Mouse (Mus musculus) heart, adult 2 months (tissue): ENCODE measurements around the gene Plagl1. TPM values are rescaled to one million over a fixed set of nuclear protein-coding genes. Genes with fewer than 3 reads are reported as not detected.

Experiments used
- DNase-seq, 2 experiments: peaks; one replicate each; pipeline ENCODE4 v3.0.0; 2021
- H3K27ac ChIP-seq: fragments of 200-600 bp; 2 replicates; pipeline ENCODE4 v1.8.1; 2022
- H3K27me3 ChIP-seq: fragments of 200-500 bp; 2 replicates; pipeline ENCODE4 v1.6.1; 2012; ENCODE audit warnings: mild to moderate bottlenecking, low read length, inconsistent platforms, mixed read lengths; ENCODE audit not compliant: control insufficient read depth, insufficient read depth
- H3K36me3 ChIP-seq: fragments of 200-500 bp; 2 replicates; pipeline ENCODE4 v1.6.1; 2012; ENCODE audit warnings: low read length, inconsistent platforms; ENCODE audit not compliant: control insufficient read depth, insufficient read depth
- H3K4me1 ChIP-seq: fragments of 200-500 bp; 2 replicates; pipeline ENCODE4 v1.6.1; 2011; ENCODE audit warnings: low read length; ENCODE audit not compliant: control insufficient read depth, insufficient read depth
- H3K4me3 ChIP-seq: fragments of 200-600 bp; 2 replicates; pipeline ENCODE4 v1.8.1; 2022
- H3K79me2 ChIP-seq: fragments of 200-500 bp; replicated peaks from 2 replicates; pipeline ENCODE4 v1.6.1; 2012; ENCODE audit warnings: mild to moderate bottlenecking, inconsistent platforms, low read length, moderate library complexity, mixed read lengths; ENCODE audit not compliant: control insufficient read depth, insufficient read depth
- H3K9ac ChIP-seq: fragments of 200-500 bp; 2 replicates; pipeline ENCODE4 v1.6.1; 2012; ENCODE audit warnings: low read depth, mild to moderate bottlenecking, control low read depth, inconsistent platforms, low read length, mixed read lengths
- CTCF ChIP-seq: fragments of 200-600 bp; IDR thresholded peaks from 2 replicates; pipeline ENCODE4 v1.8.1; 2022; ENCODE audit warnings: antibody characterized with exemption, mild to moderate bottlenecking, moderate library complexity
- EP300 ChIP-seq: fragments of 200-500 bp; IDR thresholded peaks from 2 replicates; pipeline ENCODE4 v1.6.1; 2011; ENCODE audit warnings: low read depth, low read length, control low read depth; ENCODE audit not compliant: insufficient read depth
- POLR2A ChIP-seq: fragments of 200-500 bp; IDR thresholded peaks from 2 replicates; pipeline ENCODE4 v1.6.1; 2011; ENCODE audit warnings: mild to moderate bottlenecking, low read depth, low read length, control low read depth; ENCODE audit not compliant: insufficient read depth
- WGBS: fragments of 180-500 bp; shearing (Covaris S2); methylation state at CpG from one replicate; pipeline ENCODE4 v1.1.7; 2018; 5-methylcytosine and 5-hydroxymethylcytosine counted together
- intact Hi-C: fragments of 180-260 bp; cut with DNase I; formaldehyde crosslinking; loops from one replicate; pipeline ENCODE4 v1.15.1; 2025
- polyA plus RNA-seq: library from polyadenylated mRNA; depleted of rRNA; stranded (reverse); fragments of >200 nt; gene quantifications from 2 replicates; pipeline ENCODE4 v1.2.3, GENCODE M21; 2012
- total RNA-seq, 2 experiments: library from RNA; stranded (reverse); gene quantifications; 2 replicates each; pipeline ENCODE4 v1.2.3; 2021

Gene Plagl1
- total and polyA plus RNA-seq, 3 experiments, result 7.8 to 11.3 (median 8.6) TPM

DNA sequence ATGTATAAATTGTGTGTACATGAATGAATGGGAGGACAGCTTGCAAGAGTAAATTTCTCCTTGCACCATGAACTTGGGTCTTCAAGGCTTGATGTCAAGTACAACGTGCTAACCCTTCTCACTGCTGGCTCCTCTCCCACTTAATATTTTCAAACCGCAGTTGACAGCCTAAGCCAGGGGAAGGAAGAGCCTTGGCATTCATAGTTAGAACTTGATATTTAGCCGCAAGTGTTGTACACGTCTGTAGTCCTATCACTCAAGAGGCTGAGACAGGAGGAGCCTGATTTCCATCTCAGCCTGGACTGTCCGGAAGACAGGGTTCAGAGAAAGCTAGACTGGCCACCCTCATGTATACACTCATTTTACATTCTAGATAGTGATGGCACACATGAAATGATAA is 32.6 kb upstream of the Plagl1 start:
- Histone ChIP-seq H3K36me3 (no peaks in the 10 kb centered on the region), H3K27ac (no peak overlapping the region), H3K9ac (no peak overlapping the region), H3K4me1 (no peaks in the 10 kb centered on the region), H3K27me3 (no peaks in the 10 kb centered on the region), H3K79me2 (no peaks in the 10 kb centered on the region), H3K4me3 (no peak overlapping the region)
- WGBS, result 78% methylated on average over 5 of the region's 5 CpGs
- TF ChIP-seq CTCF (no peak), POLR2A (no peak), EP300 (no peak)
- intact Hi-C loops, result no loop called here
- DNase-seq, result no peak

DNA sequence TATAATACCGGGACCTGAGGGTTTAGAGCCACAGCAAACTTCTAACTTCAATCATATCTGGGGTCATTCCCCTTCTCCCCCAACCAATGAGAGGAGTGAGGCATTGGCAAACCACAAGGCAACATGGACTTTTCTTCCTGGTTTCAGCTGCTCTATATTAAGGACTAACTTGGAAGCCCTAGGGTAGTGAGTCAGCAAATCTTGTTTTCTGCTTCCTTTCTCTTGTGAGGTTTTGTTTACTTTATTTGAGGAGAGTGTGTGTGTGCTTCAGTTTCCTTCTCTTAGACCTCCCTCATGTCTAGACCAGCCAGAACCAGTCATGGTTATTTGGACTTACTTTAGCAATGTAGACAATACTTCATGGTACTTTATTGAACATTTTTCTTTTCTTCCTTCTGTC is 32.1 kb upstream of the Plagl1 start:
- WGBS, result 90% methylated on average over 1 of the region's 1 CpGs
- no peak for TF ChIP-seq POLR2A
- TF ChIP-seq EP300, result no peak
- no peak for TF ChIP-seq CTCF
- Histone ChIP-seq H3K9ac (no peak overlapping the region), H3K79me2 (no peaks in the 10 kb centered on the region), H3K27me3 (no peaks in the 10 kb centered on the region), H3K4me3 (no peak overlapping the region), H3K36me3 (no peaks in the 10 kb centered on the region), H3K27ac (no peak overlapping the region), H3K4me1 (no peaks in the 10 kb centered on the region)
- intact Hi-C loops, result no loop called here
- no peak for DNase-seq

DNA sequence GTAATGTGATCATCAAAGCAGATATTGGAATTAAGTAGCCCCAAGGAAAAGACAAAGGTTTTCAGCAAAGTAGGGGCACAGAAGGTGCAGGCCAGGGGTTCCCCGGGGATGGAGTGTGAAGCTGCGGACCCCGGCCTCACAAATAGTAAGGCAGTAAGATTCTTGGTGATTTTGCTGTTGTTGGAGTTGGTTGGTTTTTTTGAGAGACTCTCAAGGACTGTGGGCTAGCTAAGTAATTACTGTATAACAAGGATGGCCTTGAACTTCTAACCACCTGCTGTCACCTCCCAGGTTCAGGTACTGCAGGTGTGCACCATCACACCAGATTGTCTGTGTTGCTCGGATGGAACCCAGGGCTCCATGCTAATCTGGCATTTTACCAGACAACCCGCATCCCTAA is 30.9 kb upstream of the Plagl1 start:
- intact Hi-C loops, result no loop called here
- Histone ChIP-seq H3K4me3 (no peak overlapping the region), H3K36me3 (no peaks in the 10 kb centered on the region), H3K4me1 (no peaks in the 10 kb centered on the region), H3K27ac (no peak overlapping the region), H3K27me3 (no peaks in the 10 kb centered on the region), H3K9ac (no peak overlapping the region), H3K79me2 (no peaks in the 10 kb centered on the region)
- no peak for DNase-seq
- TF ChIP-seq CTCF (no peak), EP300 (no peak)
- 84% methylated on average over 5 of the region's 5 CpGs for WGBS

DNA sequence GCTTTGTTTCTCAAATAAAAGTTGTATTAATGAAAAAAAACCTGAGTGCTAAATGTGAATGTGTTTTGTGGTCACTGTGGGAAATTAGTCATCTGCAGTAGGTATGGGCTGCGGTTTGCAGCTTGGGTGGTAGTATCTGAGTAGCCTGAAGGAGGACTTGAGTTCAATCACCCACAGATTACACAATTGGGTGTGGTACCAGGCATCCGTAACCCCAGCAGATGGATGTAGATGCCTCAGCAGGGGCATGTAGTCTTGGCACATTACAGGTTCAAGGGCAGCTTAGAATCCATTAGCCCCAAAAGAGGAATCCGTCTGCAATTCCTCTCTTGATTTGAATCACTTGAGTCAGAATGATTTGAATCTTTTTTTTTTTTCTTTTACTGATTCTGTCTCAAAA is 25.0 kb upstream of the Plagl1 start:
- H3K4me1 ChIP-seq, result no peaks in the 10 kb centered on the region
- H3K27ac ChIP-seq, result no peak overlapping the region
- no peaks in the 10 kb centered on the region for H3K36me3 ChIP-seq
- no peaks in the 10 kb centered on the region for H3K27me3 ChIP-seq
- TF ChIP-seq POLR2A (no peak), EP300 (no peak), CTCF (no peak)
- 88% methylated on average over 3 of the region's 3 CpGs for WGBS
- DNase-seq, result no peak
- H3K9ac ChIP-seq, result no peak overlapping the region
- intact Hi-C loops, result no loop called here
- no peak overlapping the region for H3K4me3 ChIP-seq
- no peaks in the 10 kb centered on the region for H3K79me2 ChIP-seq

DNA sequence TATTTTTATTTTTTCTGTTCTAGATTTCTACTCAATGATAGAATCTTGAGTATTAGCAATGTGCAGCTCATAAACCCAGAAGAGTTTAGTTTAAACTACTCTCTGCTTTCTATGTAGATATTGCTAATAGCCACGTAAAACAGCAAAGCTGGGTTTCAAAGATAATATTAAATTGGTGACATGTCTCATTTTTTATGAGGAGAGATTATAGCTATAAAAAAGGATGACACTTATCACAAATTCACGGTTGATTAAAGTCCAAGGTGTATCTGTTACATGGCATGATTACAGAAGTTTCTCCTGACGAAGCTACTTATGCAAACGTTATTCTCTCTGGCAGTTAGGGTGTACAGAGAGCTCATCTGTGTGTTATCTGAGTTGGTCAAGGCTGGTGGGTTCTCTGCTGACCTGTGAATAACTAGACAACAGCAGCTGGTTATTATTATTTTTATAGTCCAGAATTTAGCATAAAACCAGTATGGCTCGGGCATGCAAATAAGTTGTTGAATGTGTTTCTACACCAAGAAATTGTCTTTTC is 20.6 kb upstream of the Plagl1 start:
- no peaks in the 10 kb centered on the region for H3K27me3 ChIP-seq
- no peak overlapping the region for H3K9ac ChIP-seq
- no peak overlapping the region for H3K4me3 ChIP-seq
- H3K79me2 ChIP-seq, result no peaks in the 10 kb centered on the region
- H3K27ac ChIP-seq, result no peak overlapping the region
- intact Hi-C loops, result no loop called here
- no peak for TF ChIP-seq CTCF
- TF ChIP-seq EP300, result no peak
- no peak for TF ChIP-seq POLR2A
- H3K36me3 ChIP-seq, result no peaks in the 10 kb centered on the region
- no peak for DNase-seq
- WGBS, result 82% methylated on average over 5 of the region's 5 CpGs
- no peaks in the 10 kb centered on the region for H3K4me1 ChIP-seq

DNA sequence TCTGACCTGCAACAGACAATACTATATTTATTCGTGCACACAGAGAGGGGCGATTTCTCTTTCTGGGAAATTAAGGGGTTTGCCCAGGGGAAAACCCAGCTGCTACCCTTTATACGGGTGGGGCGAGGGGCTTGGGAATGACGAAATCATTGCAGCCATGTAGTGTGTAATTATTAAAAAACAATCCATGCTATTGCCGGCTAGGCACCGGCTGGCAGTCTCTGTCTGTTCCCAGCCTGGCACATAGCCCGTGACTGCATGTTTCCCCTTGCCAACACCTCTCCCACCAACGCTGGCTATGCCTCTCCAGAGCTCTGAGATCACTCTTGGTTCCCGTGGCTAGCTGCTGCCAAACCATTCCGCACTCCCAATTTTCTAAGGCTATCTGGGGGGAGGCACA is 15.6 kb upstream of the Plagl1 start:
- Histone ChIP-seq H3K79me2 (no peaks in the 10 kb centered on the region), H3K4me3 (no peak overlapping the region), H3K36me3 (no peaks in the 10 kb centered on the region), H3K27ac (no peak overlapping the region), H3K4me1 (no peaks in the 10 kb centered on the region; the same call in 1 of the 2 replicates), H3K27me3 (no peaks in the 10 kb centered on the region), H3K9ac (no peak overlapping the region)
- WGBS, result 72% methylated on average over 11 of the region's 11 CpGs
- no peak for TF ChIP-seq EP300
- peak; percentile 25 to 33 for DNase-seq
- intact Hi-C loops, result no loop called here
